Mouse (Mus musculus): ENCODE results near the gene Ly6g6d.

The Ly6g6d gene

DNA sequence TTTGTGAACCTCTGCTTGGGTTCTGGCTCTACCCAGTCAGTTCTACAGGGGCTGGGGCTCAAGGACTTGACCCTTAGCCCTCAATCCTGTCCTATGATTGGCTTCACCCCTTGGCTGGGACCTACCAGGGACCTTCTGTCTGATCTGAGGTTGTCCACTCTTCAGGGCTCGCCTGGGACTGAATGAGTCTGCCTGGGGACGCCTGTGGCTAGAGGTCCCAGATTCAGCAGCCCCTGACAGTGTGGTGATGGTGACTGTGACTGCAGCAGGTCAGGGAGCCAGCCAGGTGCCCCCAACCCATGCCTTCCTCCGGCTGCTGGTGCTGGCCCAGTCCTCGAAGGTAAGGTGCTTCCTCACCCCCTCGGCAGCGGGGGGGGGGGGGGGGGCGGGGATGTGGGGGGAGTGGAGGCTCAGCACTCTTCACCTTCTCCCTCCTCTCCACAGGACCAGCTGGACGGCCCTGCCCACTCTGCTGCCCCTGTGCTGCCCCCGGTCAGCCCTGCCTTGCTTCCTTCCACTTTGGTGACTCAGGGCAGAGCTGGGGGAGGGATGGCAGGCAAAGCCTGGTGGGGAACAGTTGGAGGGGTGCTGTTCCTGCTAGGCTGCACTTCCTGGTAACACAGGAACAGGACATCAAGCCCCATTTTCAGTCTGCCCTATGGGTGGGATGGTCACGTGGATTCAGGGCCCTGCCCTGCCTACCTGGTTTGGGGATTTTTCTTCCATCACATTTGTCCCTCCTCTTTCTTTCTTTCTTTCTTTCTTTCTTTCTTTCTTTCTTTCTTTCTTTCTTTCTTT is 53.0 kb downstream of the Ly6g6d start:
- no peak for DNase-seq (ENCODE audit: low spot score in 2 of 2)

DNA sequence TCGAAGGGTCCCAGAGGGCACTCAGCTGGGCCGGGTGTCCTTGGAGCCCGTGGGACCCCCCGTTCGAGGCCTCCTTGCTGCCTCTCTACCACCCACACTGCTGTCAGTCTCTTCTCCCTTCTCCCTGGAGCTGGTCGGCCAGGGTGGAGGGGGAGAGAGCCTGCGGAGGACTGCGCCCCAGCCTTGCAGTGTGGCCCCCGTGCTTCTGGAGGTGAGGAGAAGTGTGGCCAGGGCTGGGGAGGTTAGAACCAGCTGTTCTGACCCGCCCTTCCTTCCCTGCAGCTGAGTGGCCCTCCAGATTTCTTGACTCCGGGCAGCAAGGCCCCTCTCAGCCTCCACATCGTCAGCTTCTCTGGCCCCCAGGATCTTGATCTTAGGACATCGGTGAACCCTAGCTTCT is 53.6 kb downstream of the Ly6g6d start:
- DNase-seq (ENCODE audit: low spot score in 2 of 2), result no peak

DNA sequence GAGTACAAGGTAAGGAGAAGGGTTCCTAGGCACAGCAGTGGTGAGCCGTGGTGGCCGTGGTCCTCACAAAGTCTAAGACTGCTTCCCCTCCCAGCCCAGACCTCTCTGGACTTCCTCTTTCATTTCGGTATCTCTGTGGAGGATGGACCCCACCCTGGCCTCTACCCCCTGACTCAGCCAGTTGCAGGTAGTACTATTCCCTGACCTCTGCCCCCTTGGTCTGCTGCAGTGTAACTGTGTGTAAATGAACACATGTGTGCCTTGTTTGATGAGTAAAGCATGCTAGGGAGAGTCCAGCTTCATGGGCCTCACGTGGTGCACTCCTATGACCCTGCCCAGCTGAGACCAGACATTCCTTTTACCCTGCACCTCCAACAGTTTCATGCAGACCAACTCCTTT is 54.1 kb downstream of the Ly6g6d start:
- no peak for DNase-seq (ENCODE audit: low spot score in 2 of 2)

DNA sequence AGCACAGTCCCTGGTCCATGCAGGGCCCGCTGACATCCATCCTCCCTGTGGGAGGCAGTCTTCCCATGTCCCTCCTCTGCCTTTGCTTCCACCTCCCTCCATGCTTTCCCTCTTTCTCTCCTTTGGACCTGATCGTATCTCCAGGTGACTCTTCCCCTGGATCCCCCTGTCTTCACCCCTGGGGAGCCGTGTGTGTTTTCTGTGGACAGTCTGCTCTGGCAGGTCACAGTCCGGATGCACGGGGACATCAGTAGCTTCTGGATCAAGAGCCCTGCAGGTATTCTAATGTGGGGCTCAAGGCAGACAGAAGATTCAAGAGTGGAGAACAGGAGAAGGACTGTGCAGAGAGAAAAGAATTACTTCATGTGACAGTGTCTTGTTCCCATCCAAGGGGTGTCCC is 54.6 kb downstream of the Ly6g6d start:
- DNase-seq (ENCODE audit: low spot score in 2 of 2), result no peak

DNA sequence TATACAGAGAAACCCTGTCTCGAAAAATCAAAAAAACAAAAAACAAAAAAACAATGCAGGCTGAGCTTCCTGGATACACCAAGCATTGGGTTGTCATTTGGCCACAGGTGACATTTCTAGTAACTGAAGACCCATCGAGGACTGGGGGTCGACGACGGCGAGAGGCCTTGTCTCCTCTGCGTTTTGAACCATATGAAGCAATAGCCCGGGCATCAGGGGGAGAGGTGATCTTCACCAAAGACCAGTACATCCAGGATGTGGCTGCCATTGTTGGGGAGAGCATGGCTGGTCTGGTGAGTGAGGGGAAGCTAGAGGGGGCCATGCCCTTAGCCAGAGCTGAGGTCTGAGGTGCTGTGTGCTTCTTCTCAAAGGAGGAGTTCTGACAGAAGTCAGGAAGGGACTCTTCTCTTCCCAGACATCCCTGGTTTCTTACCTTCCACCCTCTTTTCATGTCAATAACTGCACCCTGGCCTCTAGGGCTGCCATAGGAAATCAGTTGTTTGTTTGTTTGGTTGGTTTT is 55.3 kb downstream of the Ly6g6d start:
- DNase-seq (ENCODE audit: low spot score in 2 of 2), result no peak

DNA sequence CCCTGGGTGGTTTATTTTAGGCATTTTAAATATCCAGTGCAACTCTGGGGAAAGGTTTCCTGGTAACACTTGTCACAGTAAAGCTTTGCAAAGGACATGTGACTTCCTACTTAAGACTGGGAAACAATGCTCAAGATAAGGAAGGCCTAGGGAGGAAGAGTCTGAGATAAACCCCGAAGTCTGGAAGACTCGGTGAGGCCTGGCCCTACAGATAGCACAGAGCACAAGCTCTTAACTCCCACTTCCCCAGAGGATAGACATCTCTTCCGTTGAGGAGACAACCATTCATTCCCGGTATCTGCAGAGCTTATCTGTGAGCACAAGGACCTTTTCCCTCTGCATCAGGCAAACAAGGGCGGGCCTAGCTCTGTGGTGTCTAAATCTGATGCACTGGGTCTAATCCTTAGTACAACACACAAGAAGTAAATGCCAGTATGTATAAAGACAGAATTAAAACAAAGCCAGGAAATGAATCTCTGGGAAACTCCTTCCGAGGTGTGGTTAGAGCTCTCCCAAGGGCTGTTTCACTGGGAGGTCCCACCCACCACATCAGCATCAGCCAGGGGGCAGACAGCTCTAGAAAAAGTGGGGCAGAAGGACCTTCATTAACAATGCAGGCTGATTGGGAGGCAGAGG is 55.9 kb downstream of the Ly6g6d start:
- DNase-seq (ENCODE audit: low spot score in 2 of 2), result no peak

Measured in urinary bladder, postnatal 36 days (tissue).